In genomic region chr13:111286461-111287385, GRCm38 (mm10) we compare ENCODE assay signal across 10 mouse cellular contexts. TPM values are rescaled to one million over a fixed set of nuclear protein-coding genes. Genes with fewer than 3 reads are reported as not detected.
A peak's percentile ranks its signal among the peaks of the same experiment; 100 is the strongest.
DNase-seq lines count a peak whose midpoint lies in the region; ATAC-seq and TF ChIP-seq lines count a peak whose summit lies in the region.
"Had no signal": no experiment of that assay in that cellular context is flagged by ENCODE, and none has a peak within 500 bp of the region (broad histone marks: within the 10 kb centered on the region; RNA-seq: fewer than 3 reads in every experiment).

No protein-coding gene starts in this region.

- TF ChIP-seq CTCF in liver, postnatal 0 days (IDR thresholded peaks at IDR 0.05; ENCODE audit: low read depth) = no peak

- H3K9ac ChIP-seq in liver, postnatal 0 days (replicated peaks) = no peak overlapping the region
- H3K9ac ChIP-seq in hindbrain, embryonic 16.5 days (ENCODE audit: low read depth, low read length) = no peak overlapping the region
- H3K9ac ChIP-seq: heart, embryonic 15.5 days; midbrain, embryonic 12.5 days had no signal

- intact Hi-C loops in gastrocnemius, postnatal 14 days (cut with DNase I; ENCODE audit: low total_unique reads) = no loop called here

- DNase-seq in ovary, adult 18-20 months (ENCODE audit: low spot score) = peak; percentile 12
- DNase-seq in ovary, postnatal 10 days (ENCODE audit: low spot score) = no peak
- peak; percentile 79 to 81 for DNase-seq in cerebellum, postnatal 14 days
- DNase-seq in liver, postnatal 0 days = peak; percentile 41
- DNase-seq in testis, postnatal 14 days (ENCODE audit: low spot score) = peak; percentile 33
- DNase-seq in adrenal gland, postnatal 10 days = no peak
- DNase-seq in gastrocnemius, postnatal 14 days = no peak

- H3K4me1 ChIP-seq in liver, postnatal 0 days (ENCODE audit: insufficient read depth) = peaks cover 9% of the 10 kb centered on the region
- H3K4me1 ChIP-seq in hindbrain, embryonic 16.5 days (ENCODE audit: control insufficient read depth, insufficient read depth, low read depth, low read length) = no peaks in the 10 kb centered on the region; the same call in 1 of the 2 replicates
- H3K4me1 ChIP-seq: midbrain, embryonic 12.5 days had no signal

- no peaks in the 10 kb centered on the region for H3K27me3 ChIP-seq in liver, postnatal 0 days (ENCODE audit: insufficient read depth, low read length)
- H3K27me3 ChIP-seq in hindbrain, embryonic 16.5 days (replicated peaks; ENCODE audit: control insufficient read depth, insufficient read depth, low read length) = no peaks in the 10 kb centered on the region
- H3K27me3 ChIP-seq: heart, embryonic 15.5 days; midbrain, embryonic 12.5 days had no signal

- 33% methylated on average over 10 of the region's 10 CpGs for WGBS in liver, postnatal 0 days (ENCODE audit: insufficient replicate concordance)
- 83% methylated on average over 10 of the region's 10 CpGs for WGBS in hindbrain, embryonic 16.5 days

- no peak overlapping the region for H3K4me3 ChIP-seq in liver, postnatal 0 days (ENCODE audit: low read depth, low read length)
- H3K4me3 ChIP-seq in hindbrain, embryonic 16.5 days (ENCODE audit: low read length) = no peak overlapping the region
- H3K4me3 ChIP-seq: heart, embryonic 15.5 days; midbrain, embryonic 12.5 days had no signal

- ATAC-seq in liver, postnatal 0 days = peak; percentile 59; the same call in 1 of the 2 replicates
- no peak for ATAC-seq in hindbrain, embryonic 16.5 days

- no peak for TF ChIP-seq EP300 in liver, postnatal 0 days (IDR thresholded peaks at IDR 0.05; ENCODE audit: low read depth)

- H3K27ac ChIP-seq in liver, postnatal 0 days (ENCODE audit: low read depth) = no peak overlapping the region
- no peak overlapping the region for H3K27ac ChIP-seq in hindbrain, embryonic 16.5 days (ENCODE audit: low read depth, low read length)
- H3K27ac ChIP-seq: heart, embryonic 15.5 days; midbrain, embryonic 12.5 days had no signal

- H3K4me2 ChIP-seq in liver, postnatal 0 days (ENCODE audit: low read depth, low read length) = no peak overlapping the region
- H3K4me2 ChIP-seq in hindbrain, embryonic 16.5 days (ENCODE audit: low read length) = no peak overlapping the region
- H3K4me2 ChIP-seq: heart, embryonic 15.5 days; midbrain, embryonic 12.5 days had no signal

- no peaks in the 10 kb centered on the region for H3K36me3 ChIP-seq in liver, postnatal 0 days (replicated peaks; ENCODE audit: insufficient read depth, low read length)
- no peaks in the 10 kb centered on the region for H3K36me3 ChIP-seq in hindbrain, embryonic 16.5 days (ENCODE audit: control insufficient read depth, insufficient read depth, low read length)
- H3K36me3 ChIP-seq: heart, embryonic 15.5 days; midbrain, embryonic 12.5 days had no signal

- peaks cover 9% of the 10 kb centered on the region for H3K9me3 ChIP-seq in liver, postnatal 0 days (ENCODE audit: low read length)
- H3K9me3 ChIP-seq in hindbrain, embryonic 16.5 days (ENCODE audit: control insufficient read depth, low read length) = peaks cover 2% of the 10 kb centered on the region; the same call in 1 of the 2 replicates
- H3K9me3 ChIP-seq: heart, embryonic 15.5 days; midbrain, embryonic 12.5 days had no signal

RNA-seq across cellular contexts. Expression of gene Actbl2, which starts 31.9 kb away (rescaled TPM):
- not detected in 2 replicates for polyA plus RNA-seq in liver, postnatal 0 days (2015; fragmentation: Nextera tagmentation; extraction: Ambion mirVana)
- 0.05 TPM in 1 of 2 replicates, not detected in the other for polyA plus RNA-seq in hindbrain, embryonic 16.5 days (2015; fragmentation: Nextera tagmentation; extraction: Ambion mirVana)
- not detected for total RNA-seq in adrenal gland, postnatal 10 days (2021)
- total RNA-seq in gastrocnemius, postnatal 14 days (2021) = not detected
- polyA plus RNA-seq: heart, embryonic 15.5 days; midbrain, embryonic 12.5 days had no signal

Comparison
In these comparisons a context has a peak if more than half of its experiments do, and no peak if none do; other contexts are left out.
1. DNase-seq: peak in ovary, adult 18-20 months (single experiment), cerebellum, postnatal 14 days (2 of 2), liver, postnatal 0 days (single experiment) and testis, postnatal 14 days (single experiment); none in ovary, postnatal 10 days (single experiment), adrenal gland, postnatal 10 days (single experiment) and gastrocnemius, postnatal 14 days (single experiment).